Mouse (Mus musculus): ENCODE measurements around the gene Ranbp2. TPM values are rescaled to one million over a fixed set of nuclear protein-coding genes. Genes with fewer than 3 reads are reported as not detected.
"Not testable (repeated sequence)": the region's sequence is repeated elsewhere in the genome, so short reads cannot be mapped to it uniquely, and the experiment has no call there.

The Ranbp2 gene
- polyA plus RNA-seq, 1 experiment from 2014 or later: 32.1 TPM

DNA sequence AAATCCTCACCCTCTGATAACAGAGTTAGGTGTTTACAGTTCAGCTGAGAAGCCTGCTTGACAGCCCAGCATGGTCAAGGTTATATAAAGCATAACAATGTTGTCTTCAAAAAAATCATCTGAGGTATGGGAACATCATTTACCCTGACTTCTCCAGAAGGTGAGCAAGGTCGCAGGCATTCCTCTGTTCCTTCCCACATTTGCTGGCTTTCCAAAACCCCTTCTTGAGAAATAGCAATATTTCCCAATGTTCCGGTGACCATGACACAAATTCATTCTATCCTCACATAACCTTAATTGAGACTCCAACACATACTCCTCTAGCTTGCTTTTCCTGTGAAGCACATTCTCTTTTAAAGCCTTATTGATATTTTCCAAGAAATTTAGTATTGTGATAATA, 51.8 kb downstream of the Ranbp2 start:
- Histone ChIP-seq H3K4me2 (peak overlapping the region; percentile 85), H3K9me3 (replicated peaks) (no peaks in the 10 kb centered on the region), H3K4me3 (peak overlapping the region; percentile 65), H3K4me1 (peaks cover 19% of the 10 kb centered on the region), H3K27ac (peak overlapping the region; percentile 82; the same call in 1 of the 2 replicates), H3K27me3 (replicated peaks) (no peaks in the 10 kb centered on the region), H3K9ac (peak overlapping the region; percentile 69), H3K36me3 (peaks cover 18% of the 10 kb centered on the region)
- ATAC-seq: no peak
- WGBS (ENCODE audit: insufficient replicate concordance): 54% methylated on average over 2 of the region's 2 CpGs

DNA sequence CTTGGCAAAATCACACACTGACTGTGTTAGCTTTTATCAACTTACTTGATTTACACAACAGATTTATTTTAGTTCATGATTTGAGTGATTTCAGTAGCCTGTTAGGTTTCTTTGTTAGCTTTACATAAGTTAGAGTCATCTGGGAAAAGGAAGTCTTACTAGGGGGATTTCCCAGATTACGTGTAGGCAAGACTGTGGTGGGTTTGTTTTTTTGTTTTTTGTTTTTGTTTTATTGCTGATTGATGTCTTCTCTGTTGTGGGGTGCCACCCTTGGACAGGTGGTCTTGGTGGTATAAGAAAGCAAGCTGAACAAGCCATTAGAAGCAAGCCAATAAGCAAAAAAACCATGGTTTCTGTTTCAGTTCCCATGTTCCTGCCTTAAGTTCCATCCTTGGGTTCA, 82.6 kb downstream of the Ranbp2 start:
- Histone ChIP-seq H3K4me2 (no peak overlapping the region), H3K27me3 (replicated peaks) (no peaks in the 10 kb centered on the region), H3K36me3 (0 out of 2 replicates have a peak, but pooled peaks cover 10% of the 10 kb centered on the region), H3K27ac (no peak overlapping the region), H3K9me3 (replicated peaks) (no peaks in the 10 kb centered on the region), H3K4me1 (no peaks in the 10 kb centered on the region), H3K9ac (no peak overlapping the region), H3K4me3 (no peak overlapping the region)
- ATAC-seq: no peak
- 71% methylated on average over 1 of the region's 1 CpGs for WGBS (ENCODE audit: insufficient replicate concordance)

DNA sequence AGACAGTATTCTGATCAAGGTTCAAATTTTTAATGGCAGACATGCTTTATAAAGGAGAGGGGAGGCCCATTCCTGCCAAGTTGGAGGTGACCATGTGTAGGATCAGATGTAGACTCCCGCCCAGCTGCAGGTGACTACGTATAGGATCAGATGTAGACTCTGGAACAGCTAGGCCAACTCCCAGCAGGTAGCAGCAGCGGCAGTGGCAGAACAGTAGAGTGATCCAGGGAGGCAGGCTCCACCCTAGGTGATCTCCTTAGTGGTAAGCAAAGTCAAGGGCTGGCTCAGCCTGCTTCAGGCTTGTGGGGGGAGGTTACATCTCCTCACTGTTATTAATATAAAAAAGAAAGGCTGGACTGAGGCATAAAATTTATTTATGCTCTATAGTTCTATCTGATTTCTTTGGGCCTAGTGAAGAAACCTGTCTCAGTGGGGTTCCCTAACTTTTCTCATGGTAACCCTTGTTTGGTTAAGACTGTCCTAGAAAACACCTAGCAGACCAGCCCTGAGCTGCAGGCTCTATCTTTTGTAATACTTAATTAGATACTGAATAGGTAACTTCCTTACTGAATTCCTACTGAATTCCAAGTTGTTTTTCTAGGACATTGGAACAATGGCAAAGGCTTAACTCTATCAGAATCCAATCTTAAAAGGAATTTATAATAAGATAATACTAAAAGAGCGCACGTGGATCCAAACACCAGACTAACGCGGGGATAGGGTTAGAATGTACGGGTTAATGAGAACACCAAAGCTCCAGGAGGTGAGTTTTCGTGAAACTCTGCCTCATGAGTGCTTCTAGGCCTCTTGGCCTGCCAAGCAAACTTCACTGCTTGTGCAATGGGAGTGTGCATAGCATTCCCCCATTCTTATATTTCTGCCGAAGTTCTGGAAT, 84.4 kb downstream of the Ranbp2 start:
- Histone ChIP-seq H3K9ac (no peak overlapping the region), H3K4me1 (no peaks in the 10 kb centered on the region), H3K27ac (no peak overlapping the region), H3K4me3 (no peak overlapping the region), H3K4me2 (no peak overlapping the region), H3K9me3 (replicated peaks) (no peaks in the 10 kb centered on the region), H3K36me3 (0 out of 2 replicates have a peak, but pooled peaks cover 10% of the 10 kb centered on the region), H3K27me3 (replicated peaks) (no peaks in the 10 kb centered on the region)
- ATAC-seq: no peak
- WGBS (ENCODE audit: insufficient replicate concordance): 83% methylated on average over 10 of the region's 10 CpGs

DNA sequence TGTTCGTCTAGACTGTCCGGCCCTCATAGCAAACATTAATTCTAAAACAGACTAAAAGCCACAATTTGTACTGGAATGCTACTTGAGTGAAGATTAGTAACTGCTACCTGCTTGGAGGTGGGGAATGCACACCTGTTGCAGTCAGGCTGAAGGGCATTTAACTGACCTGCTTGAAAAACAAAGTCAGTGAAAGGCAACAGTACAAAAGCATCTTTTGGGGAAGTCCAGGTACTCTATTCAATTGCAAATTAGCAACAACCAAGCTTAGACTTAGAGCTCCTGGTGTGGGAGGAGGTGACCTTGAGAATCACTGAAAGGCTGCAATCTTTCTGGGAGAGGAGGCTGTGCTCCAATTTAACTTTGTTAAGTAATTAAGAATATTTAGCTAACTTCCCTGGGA, 85.5 kb downstream of the Ranbp2 start:
- H3K4me3 ChIP-seq: no peak overlapping the region
- no peak for ATAC-seq
- 88% methylated on average over 2 of the region's 2 CpGs for WGBS (ENCODE audit: insufficient replicate concordance)
- no peak overlapping the region for H3K4me2 ChIP-seq
- H3K27ac ChIP-seq: no peak overlapping the region
- no peaks in the 10 kb centered on the region for H3K27me3 ChIP-seq (replicated peaks)
- H3K4me1 ChIP-seq: no peaks in the 10 kb centered on the region
- 0 out of 2 replicates have a peak, but pooled peaks cover 10% of the 10 kb centered on the region for H3K36me3 ChIP-seq
- no peaks in the 10 kb centered on the region for H3K9me3 ChIP-seq (replicated peaks)
- H3K9ac ChIP-seq: no peak overlapping the region

DNA sequence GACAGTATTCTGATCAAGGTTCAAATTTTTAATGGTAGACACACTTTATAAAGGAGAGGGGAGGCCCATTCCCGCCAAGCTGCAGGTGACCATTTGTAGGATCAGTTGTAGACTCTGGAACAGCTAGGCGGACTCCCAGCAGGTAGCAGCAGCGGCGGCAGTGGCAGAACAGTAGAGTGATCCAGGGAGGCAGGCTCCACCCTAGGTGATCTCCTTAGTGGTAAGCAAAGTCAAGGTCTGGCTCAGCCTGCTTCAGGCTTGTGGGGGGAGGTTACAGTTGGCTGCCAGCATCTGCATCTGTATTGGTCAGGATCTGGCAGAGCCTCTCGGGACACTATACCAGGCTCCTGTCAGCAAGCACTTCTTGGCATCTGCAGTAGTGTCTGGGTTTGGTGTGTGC, 89.6 kb downstream of the Ranbp2 start:
- not testable (repeated sequence) for H3K9ac ChIP-seq; H3K9me3 ChIP-seq (replicated peaks); ATAC-seq; H3K27ac ChIP-seq; H3K4me3 ChIP-seq; H3K4me2 ChIP-seq; H3K4me1 ChIP-seq; H3K27me3 ChIP-seq (replicated peaks)
- WGBS (ENCODE audit: insufficient replicate concordance): 81% methylated on average over 5 of the region's 5 CpGs
- peaks cover 12% of the 10 kb centered on the region; the same call in 1 of the 2 replicates for H3K36me3 ChIP-seq

DNA sequence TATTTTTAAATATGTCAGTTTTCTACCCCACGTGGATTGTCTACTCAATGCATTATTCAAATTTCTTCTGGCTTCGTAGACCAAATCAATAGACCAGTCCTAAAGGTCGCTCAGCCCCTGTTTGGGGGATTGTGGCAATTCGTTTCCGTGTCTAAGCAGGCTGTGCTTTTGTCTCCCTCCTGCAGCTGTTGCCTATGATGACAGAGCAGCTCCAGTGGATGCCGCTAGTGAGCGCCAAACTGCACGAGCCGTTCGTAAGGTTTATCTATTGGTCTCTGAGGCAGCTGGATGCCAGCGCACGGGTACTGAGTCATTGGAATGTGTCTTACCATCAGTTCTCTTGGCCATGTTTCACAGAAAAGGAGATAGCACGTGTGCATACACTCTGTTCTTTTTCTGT, 93.9 kb downstream of the Ranbp2 start:
- WGBS (ENCODE audit: insufficient replicate concordance): 70% methylated on average over 13 of the region's 13 CpGs
- H3K9me3 ChIP-seq (replicated peaks): no peaks in the 10 kb centered on the region
- peaks cover 10% of the 10 kb centered on the region; the same call in 1 of the 2 replicates for H3K36me3 ChIP-seq
- H3K4me2 ChIP-seq: no peak overlapping the region
- H3K27me3 ChIP-seq (replicated peaks): no peaks in the 10 kb centered on the region
- ATAC-seq: no peak
- H3K4me3 ChIP-seq: no peak overlapping the region
- no peak overlapping the region for H3K9ac ChIP-seq
- no peak overlapping the region for H3K27ac ChIP-seq
- no peaks in the 10 kb centered on the region for H3K4me1 ChIP-seq

Other genes starting within 250 kb of the Ranbp2 start
- not detected in 2 replicates for gene AW822073, start 222.0 kb upstream of the Ranbp2 start, polyA plus RNA-seq (2016; fragmentation: Nextera tagmentation; extraction: Ambion mirVana)
- not detected in 2 replicates for gene Duxf3, start 214.2 kb upstream of the Ranbp2 start, polyA plus RNA-seq (2016; fragmentation: Nextera tagmentation; extraction: Ambion mirVana)
- gene Gm4981, start 210.2 kb upstream of the Ranbp2 start, polyA plus RNA-seq (2016; fragmentation: Nextera tagmentation; extraction: Ambion mirVana): not detected in 2 replicates
- gene Gcc2, start 191.4 kb upstream of the Ranbp2 start, polyA plus RNA-seq (2016; fragmentation: Nextera tagmentation; extraction: Ambion mirVana): 30.2 and 33.6 TPM in 2 replicates
- 112 and 121 TPM in 2 replicates for gene Lims1, start 123.5 kb upstream of the Ranbp2 start, polyA plus RNA-seq (2016; fragmentation: Nextera tagmentation; extraction: Ambion mirVana)
- 3.6 and 4.3 TPM in 2 replicates for gene Ccdc138, start 51.0 kb downstream of the Ranbp2 start, polyA plus RNA-seq (2016; fragmentation: Nextera tagmentation; extraction: Ambion mirVana)
- gene Edar, start 228.7 kb downstream of the Ranbp2 start, polyA plus RNA-seq (2016; fragmentation: Nextera tagmentation; extraction: Ambion mirVana): 0.06 TPM in 1 of 2 replicates, not detected in the other

All from liver, embryonic 12.5 days (tissue).